Mouse (Mus musculus) liver, embryonic 16.5 days (tissue): ENCODE measurements at regions not wholly inside any gene's neighbourhood (a gene's known extent, or its start where the extent isn't known, plus 50 kb on each side); places are given as distances from the start of the nearest gene placed in this dataset.
"Not testable (repeated sequence)": the region's sequence is repeated elsewhere in the genome, so short reads cannot be mapped to it uniquely, and the experiment has no call there.

Experiments used
- ATAC-seq: fragments of 200-750 bp; cut with Nextera tagmentation; 2 replicates; pipeline ENCODE4 v1.8.0; 2017; ENCODE audit warnings: low read depth, mild to moderate bottlenecking, moderate number of reproducible peaks, moderate library complexity
- H3K27ac ChIP-seq: fragments of 300-500 bp; sonication (generic); 2 replicates; pipeline ENCODE4 v1.5.1; 2014; ENCODE audit warnings: mild to moderate bottlenecking, low read length
- H3K27me3 ChIP-seq: fragments of 300-500 bp; sonication (generic); 2 replicates; pipeline ENCODE4 v1.6.1; 2014; ENCODE audit warnings: low read depth, low read length, mixed read lengths; ENCODE audit not compliant: control insufficient read depth, insufficient read depth
- H3K36me3 ChIP-seq: fragments of 300-500 bp; sonication (generic); 2 replicates; pipeline ENCODE4 v1.6.1; 2014; ENCODE audit warnings: mild to moderate bottlenecking; ENCODE audit not compliant: control insufficient read depth, insufficient read depth
- H3K4me1 ChIP-seq: fragments of 300-500 bp; sonication (generic); 2 replicates; pipeline ENCODE4 v1.6.1; 2014; ENCODE audit warnings: low read depth, low read length, mixed read lengths; ENCODE audit not compliant: control insufficient read depth
- H3K4me2 ChIP-seq: fragments of 300-500 bp; sonication (generic); 2 replicates; pipeline ENCODE4 v1.6.1; 2014; ENCODE audit warnings: low read depth, low read length, mixed read lengths
- H3K4me3 ChIP-seq: fragments of 300-500 bp; sonication (generic); 2 replicates; pipeline ENCODE4 v1.5.1; 2014; ENCODE audit warnings: low read depth, mild to moderate bottlenecking, low read length
- H3K9ac ChIP-seq: fragments of 300-500 bp; sonication (generic); 2 replicates; pipeline ENCODE4 v1.6.1; 2014; ENCODE audit warnings: low read depth, low read length
- H3K9me3 ChIP-seq: fragments of 300-500 bp; sonication (generic); replicated peaks from 2 replicates; pipeline ENCODE4 v1.6.1; 2016; ENCODE audit warnings: low read length; ENCODE audit not compliant: control insufficient read depth
- WGBS: fragments of 180-500 bp; shearing (Covaris S2); extraction: QIAGEN DNeasy Blood & Tissue Kit; methylation state at CpG from one replicate; pipeline ENCODE4 v1.1.7; 2014; ENCODE audit not compliant: insufficient replicate concordance; 5-methylcytosine and 5-hydroxymethylcytosine counted together

GRCm38 (mm10) chr17:83039563-83039962 is 175.5 kb upstream of the Pkdcc start:
- no peak overlapping the region for H3K9ac ChIP-seq
- H3K4me2 ChIP-seq, result no peak overlapping the region
- H3K36me3 ChIP-seq, result no peaks in the 10 kb centered on the region
- H3K27me3 ChIP-seq, result no peaks in the 10 kb centered on the region
- no peak overlapping the region for H3K27ac ChIP-seq
- WGBS, result 62% methylated on average over 3 of the region's 3 CpGs
- ATAC-seq, result no peak
- H3K4me1 ChIP-seq, result no peaks in the 10 kb centered on the region
- H3K9me3 ChIP-seq, result no peaks in the 10 kb centered on the region
- H3K4me3 ChIP-seq, result no peak overlapping the region

DNA sequence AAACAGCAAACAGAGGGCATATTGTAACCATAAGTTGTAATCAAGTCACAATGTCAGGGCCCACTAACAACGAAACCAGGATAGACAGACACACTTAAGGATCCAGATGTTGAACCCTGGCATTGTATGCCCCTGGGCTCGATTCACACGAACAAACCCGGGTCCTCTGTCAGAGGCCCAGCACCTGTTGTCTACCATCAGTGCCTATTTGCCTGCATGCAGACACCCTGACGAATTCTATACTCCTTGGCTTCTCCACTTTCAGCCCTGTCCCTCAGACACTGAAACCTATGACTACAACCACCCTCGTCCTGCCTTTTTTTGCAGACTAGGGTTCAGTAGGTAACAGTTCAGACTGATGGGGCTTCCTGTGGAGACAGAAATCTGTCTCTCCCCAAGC is 170.6 kb upstream of the Pkdcc start:
- H3K4me2 ChIP-seq, result no peak overlapping the region
- H3K4me1 ChIP-seq, result no peaks in the 10 kb centered on the region
- H3K27me3 ChIP-seq, result no peaks in the 10 kb centered on the region
- WGBS, result 59% methylated on average over 6 of the region's 6 CpGs
- H3K27ac ChIP-seq, result no peak overlapping the region
- H3K4me3 ChIP-seq, result no peak overlapping the region
- H3K9me3 ChIP-seq, result no peaks in the 10 kb centered on the region
- no peak for ATAC-seq
- H3K9ac ChIP-seq, result no peak overlapping the region
- no peaks in the 10 kb centered on the region for H3K36me3 ChIP-seq

DNA sequence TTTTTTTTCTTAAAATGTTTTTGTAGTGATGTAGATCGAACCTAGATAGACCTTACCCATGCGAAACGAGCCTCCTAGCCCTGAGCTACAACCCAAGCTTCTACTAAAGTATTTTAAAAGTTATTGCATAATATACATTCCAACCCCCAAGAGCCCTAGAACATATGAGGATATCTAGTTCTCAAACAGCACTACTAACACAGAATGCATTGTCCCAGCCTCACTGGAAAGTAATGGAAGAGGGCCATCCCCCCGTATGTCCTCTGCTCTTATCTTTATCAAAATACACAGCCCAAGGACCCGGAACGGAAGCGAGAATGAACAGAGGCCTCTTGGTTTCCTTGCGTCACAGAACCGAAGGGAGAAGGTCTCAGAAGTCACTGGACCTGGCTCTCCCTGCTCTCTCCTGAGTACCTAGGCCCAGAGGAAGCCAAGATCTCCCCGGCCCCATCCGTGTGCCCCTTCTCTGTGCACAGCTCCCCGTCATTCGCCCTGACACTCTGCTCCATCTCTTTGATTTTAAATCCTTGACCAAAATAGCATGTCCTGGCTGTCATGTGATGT is 165.0 kb upstream of the Pkdcc start:
- no peak overlapping the region for H3K4me2 ChIP-seq
- H3K9me3 ChIP-seq, result no peaks in the 10 kb centered on the region
- no peak overlapping the region for H3K9ac ChIP-seq
- 47% methylated on average over 13 of the region's 13 CpGs for WGBS
- no peak overlapping the region for H3K4me3 ChIP-seq
- H3K27me3 ChIP-seq, result no peaks in the 10 kb centered on the region
- H3K36me3 ChIP-seq, result no peaks in the 10 kb centered on the region
- no peak overlapping the region for H3K27ac ChIP-seq
- H3K4me1 ChIP-seq, result no peaks in the 10 kb centered on the region
- ATAC-seq, result no peak

GRCm38 (mm10) chr17:83050591-83051197 is 164.4 kb upstream of the Pkdcc start:
- ATAC-seq, result no peak
- Histone ChIP-seq H3K4me2 (no peak overlapping the region), H3K27ac (no peak overlapping the region), H3K4me3 (no peak overlapping the region), H3K9ac (no peak overlapping the region), H3K36me3 (no peaks in the 10 kb centered on the region), H3K4me1 (no peaks in the 10 kb centered on the region), H3K9me3 (no peaks in the 10 kb centered on the region), H3K27me3 (no peaks in the 10 kb centered on the region)
- WGBS, result 58% methylated on average over 11 of the region's 11 CpGs

DNA sequence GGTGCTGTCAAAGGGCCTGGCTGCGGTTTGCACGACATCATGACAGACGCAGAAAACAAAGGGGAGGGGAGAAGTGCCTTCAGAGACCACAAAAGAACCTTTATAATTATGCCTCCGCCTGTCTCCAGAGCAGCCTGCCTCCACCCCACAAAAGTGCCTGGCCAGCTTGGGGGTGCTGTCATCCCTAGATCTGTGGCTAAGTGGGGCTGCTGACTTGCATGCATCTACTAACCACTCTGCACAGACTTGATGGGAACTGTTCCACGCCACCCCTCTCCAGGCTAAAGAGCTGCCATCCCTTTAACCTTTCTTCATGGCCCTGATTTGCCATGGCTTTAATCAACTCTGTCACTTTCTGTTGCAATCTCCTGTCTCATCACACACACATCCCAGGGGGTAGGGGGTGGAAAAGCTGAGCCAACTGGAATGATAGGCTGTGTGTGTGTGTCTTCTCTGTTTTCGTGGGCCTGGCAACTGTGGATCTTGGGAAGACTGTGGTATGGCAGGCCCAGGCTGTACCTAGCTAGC is 162.4 kb upstream of the Pkdcc start:
- ATAC-seq, result no peak
- H3K9ac ChIP-seq, result no peak overlapping the region
- WGBS, result 58% methylated on average over 6 of the region's 6 CpGs
- H3K27ac ChIP-seq, result no peak overlapping the region
- H3K27me3 ChIP-seq, result no peaks in the 10 kb centered on the region
- no peak overlapping the region for H3K4me3 ChIP-seq
- H3K9me3 ChIP-seq, result no peaks in the 10 kb centered on the region
- H3K4me1 ChIP-seq, result no peaks in the 10 kb centered on the region
- H3K4me2 ChIP-seq, result no peak overlapping the region
- no peaks in the 10 kb centered on the region for H3K36me3 ChIP-seq

GRCm38 (mm10) chr17:83057832-83058231 is 157.3 kb upstream of the Pkdcc start:
- Histone ChIP-seq H3K36me3 (no peaks in the 10 kb centered on the region), H3K4me3 (no peak overlapping the region), H3K27me3 (no peaks in the 10 kb centered on the region), H3K9me3 (no peaks in the 10 kb centered on the region), H3K4me1 (no peaks in the 10 kb centered on the region), H3K4me2 (no peak overlapping the region), H3K27ac (no peak overlapping the region), H3K9ac (no peak overlapping the region)
- peak; percentile 39; the same call in 1 of the 2 replicates for ATAC-seq
- WGBS, result 9% methylated on average over 3 of the region's 3 CpGs

GRCm38 (mm10) chr17:83061843-83062242 is 153.2 kb upstream of the Pkdcc start:
- H3K27me3 ChIP-seq, result no peaks in the 10 kb centered on the region
- no peak overlapping the region for H3K9ac ChIP-seq
- H3K4me1 ChIP-seq, result no peaks in the 10 kb centered on the region
- no peak for ATAC-seq
- no peak overlapping the region for H3K4me3 ChIP-seq
- no peak overlapping the region for H3K27ac ChIP-seq
- H3K4me2 ChIP-seq, result no peak overlapping the region
- no peaks in the 10 kb centered on the region for H3K9me3 ChIP-seq
- no peaks in the 10 kb centered on the region for H3K36me3 ChIP-seq
- WGBS, result 77% methylated on average over 6 of the region's 6 CpGs

- no peak overlapping the region for H3K9ac ChIP-seq
- H3K27me3 ChIP-seq, result no peaks in the 10 kb centered on the region
- H3K4me1 ChIP-seq, result no peaks in the 10 kb centered on the region
- no peak overlapping the region for H3K4me3 ChIP-seq
- no peak overlapping the region for H3K27ac ChIP-seq
- no peaks in the 10 kb centered on the region for H3K9me3 ChIP-seq
- H3K36me3 ChIP-seq, result no peaks in the 10 kb centered on the region
- no peak for ATAC-seq
- H3K4me2 ChIP-seq, result no peak overlapping the region
- 42% methylated on average over 4 of the region's 4 CpGs for WGBS
These were observed 151.2 kb upstream of the Pkdcc start for GRCm38 (mm10) chr17:83063848-83064247.

DNA sequence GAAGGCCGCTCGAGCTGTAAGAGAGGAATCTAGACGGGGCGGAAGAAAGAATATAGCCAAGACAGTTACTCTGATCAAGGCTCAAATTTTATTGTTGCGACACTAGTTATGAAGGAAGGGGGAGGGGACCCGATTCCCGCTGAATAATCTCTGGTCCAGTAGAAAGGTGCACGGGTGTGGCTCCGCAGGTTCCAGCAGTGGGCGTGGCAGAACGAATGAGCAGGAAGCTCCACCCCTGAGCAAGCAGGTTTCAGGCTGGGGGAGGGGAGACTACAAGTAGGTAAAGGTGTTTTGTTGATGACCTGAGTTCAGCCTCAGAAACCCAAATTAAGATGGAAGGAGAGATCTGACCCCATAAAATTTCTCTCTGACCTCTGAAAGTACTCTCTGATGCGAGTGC is 150.7 kb upstream of the Pkdcc start:
- not testable (repeated sequence) for H3K27ac ChIP-seq, H3K4me3 ChIP-seq, H3K27me3 ChIP-seq, H3K9me3 ChIP-seq, ATAC-seq, H3K9ac ChIP-seq, H3K4me1 ChIP-seq, H3K36me3 ChIP-seq, H3K4me2 ChIP-seq
- 32% methylated on average over 11 of the region's 12 CpGs for WGBS
